Mouse (Mus musculus) lung, postnatal 0 days (tissue): ENCODE measurements around the gene Slc25a16. TPM values are rescaled to one million over a fixed set of nuclear protein-coding genes. Genes with fewer than 3 reads are reported as not detected.

Source experiments
- ATAC-seq: fragments of 200-750 bp; cut with Nextera tagmentation; 2 replicates; pipeline ENCODE4 v1.8.0; 2017; ENCODE audit warnings: moderate library complexity
- DNase-seq: peaks from one replicate; pipeline ENCODE4 v3.0.0-alpha.2; 2016; ENCODE audit warnings: low spot score
- H3K27ac ChIP-seq: fragments of 300-500 bp; sonication (generic); 2 replicates; pipeline ENCODE4 v1.5.1; 2014; ENCODE audit warnings: antibody characterized with exemption, mild to moderate bottlenecking, low read length, mixed read lengths
- H3K27me3 ChIP-seq: fragments of 300-500 bp; sonication (generic); replicated peaks from 2 replicates; pipeline ENCODE4 v1.6.1; 2014; ENCODE audit warnings: low read length, mixed read lengths; ENCODE audit not compliant: insufficient read depth
- H3K36me3 ChIP-seq: fragments of 300-500 bp; sonication (generic); 2 replicates; pipeline ENCODE4 v1.6.1; 2014; ENCODE audit warnings: low read length, mixed read lengths; ENCODE audit not compliant: insufficient read depth
- H3K4me1 ChIP-seq: fragments of 300-500 bp; sonication (generic); 2 replicates; pipeline ENCODE4 v1.6.1; 2014; ENCODE audit warnings: antibody characterized with exemption, low read depth, low read length, mixed read lengths; ENCODE audit not compliant: insufficient read depth
- H3K4me2 ChIP-seq: fragments of 300-500 bp; sonication (generic); replicated peaks from 2 replicates; pipeline ENCODE4 v1.6.1; 2014; ENCODE audit warnings: low read depth, mild to moderate bottlenecking, low read length, moderate library complexity, mixed read lengths
- H3K4me3 ChIP-seq: fragments of 300-500 bp; sonication (generic); 2 replicates; pipeline ENCODE4 v1.5.1; 2014; ENCODE audit warnings: low read depth, low read length
- H3K9ac ChIP-seq: fragments of 300-500 bp; sonication (generic); replicated peaks from 2 replicates; pipeline ENCODE4 v1.6.1; 2014; ENCODE audit warnings: low read depth, mild to moderate bottlenecking
- H3K9me3 ChIP-seq: fragments of 300-500 bp; sonication (generic); 2 replicates; pipeline ENCODE4 v1.6.1; 2016; ENCODE audit warnings: low read length, mixed read lengths
- CTCF ChIP-seq: IDR thresholded peaks from 2 replicates; pipeline ENCODE4 v1.5.1; 2016; ENCODE audit warnings: antibody characterized with exemption, mild to moderate bottlenecking
- EP300 ChIP-seq: IDR thresholded peaks from 2 replicates; pipeline ENCODE4 v1.6.1; 2016; ENCODE audit warnings: antibody characterized with exemption, mild to moderate bottlenecking, control low read depth
- WGBS: fragments of 180-500 bp; shearing (Covaris S2); extraction: QIAGEN DNeasy Blood & Tissue Kit; methylation state at CpG from one replicate; pipeline ENCODE4 v1.1.7; 2014; 5-methylcytosine and 5-hydroxymethylcytosine counted together
- polyA plus RNA-seq: library from polyadenylated mRNA; unstranded; fragments of >200 nt; fragmentation: Nextera tagmentation; extraction: Ambion mirVana; gene quantifications from 2 replicates; pipeline ENCODE4 v1.2.1, GENCODE M21; 2015

Gene Slc25a16
- polyA plus RNA-seq, 1 experiment from 2014 or later: 24.0 TPM

GRCm38 (mm10) chr10:62980039-62980954, 59.9 kb downstream of the Slc25a16 start, which contains the start of gene Rufy2:
Gene Rufy2 (plus strand): TSS chr10:62980223.
- no peak for TF ChIP-seq EP300
- peak; percentile 60 for TF ChIP-seq CTCF
- Histone ChIP-seq H3K4me2 (peak within 1 kb of the TSS; percentile 82), H3K36me3 (no peaks in the 10 kb centered on the region), H3K27ac (peak within 1 kb of the TSS; percentile 47; the same call in 1 of the 2 replicates), H3K4me1 (peaks cover 3% of the 10 kb centered on the region; the same call in 1 of the 2 replicates), H3K27me3 (no peaks in the 10 kb centered on the region), H3K9ac (peak within 1 kb of the TSS; percentile 63), H3K9me3 (no peaks in the 10 kb centered on the region), H3K4me3 (peak within 1 kb of the TSS; percentile 90)
- under 1% methylated on average over 46 of the region's 77 CpGs for WGBS
- ATAC-seq (peak; percentile 94), DNase-seq (peak; percentile 78)

- H3K36me3 ChIP-seq: no peaks in the 10 kb centered on the region
- H3K4me1 ChIP-seq: peaks cover 3% of the 10 kb centered on the region; the same call in 1 of the 2 replicates
- no peak overlapping the region for H3K27ac ChIP-seq
- DNase-seq (no peak), ATAC-seq (no peak)
- H3K9ac ChIP-seq: no peak overlapping the region
- H3K9me3 ChIP-seq: no peaks in the 10 kb centered on the region
- no peak overlapping the region for H3K4me2 ChIP-seq
- WGBS: 90% methylated on average over 11 of the region's 11 CpGs
- TF ChIP-seq CTCF: no peak
- TF ChIP-seq EP300: no peak
- H3K27me3 ChIP-seq: no peaks in the 10 kb centered on the region
- no peak overlapping the region for H3K4me3 ChIP-seq
These were observed 63.6 kb downstream of the Slc25a16 start for GRCm38 (mm10) chr10:62984072-62984471.

GRCm38 (mm10) chr10:62984495-62984894, 64.1 kb downstream of the Slc25a16 start:
- H3K4me3 ChIP-seq: no peak overlapping the region
- 68% methylated on average over 6 of the region's 6 CpGs for WGBS
- DNase-seq: no peak
- H3K4me2 ChIP-seq: no peak overlapping the region
- H3K4me1 ChIP-seq: peaks cover 3% of the 10 kb centered on the region; the same call in 1 of the 2 replicates
- no peaks in the 10 kb centered on the region for H3K9me3 ChIP-seq
- H3K9ac ChIP-seq: no peak overlapping the region
- ATAC-seq: no peak
- no peaks in the 10 kb centered on the region for H3K36me3 ChIP-seq
- H3K27ac ChIP-seq: no peak overlapping the region
- no peak for TF ChIP-seq CTCF
- no peak for TF ChIP-seq EP300
- no peaks in the 10 kb centered on the region for H3K27me3 ChIP-seq

- no peaks in the 10 kb centered on the region for H3K27me3 ChIP-seq
- H3K27ac ChIP-seq: no peak overlapping the region
- ATAC-seq (no peak), DNase-seq (peak; percentile 22)
- H3K4me2 ChIP-seq: no peak overlapping the region
- no peak overlapping the region for H3K9ac ChIP-seq
- no peak overlapping the region for H3K4me3 ChIP-seq
- H3K4me1 ChIP-seq: no peaks in the 10 kb centered on the region
- 32% methylated on average over 3 of the region's 3 CpGs for WGBS
- no peaks in the 10 kb centered on the region for H3K9me3 ChIP-seq
- TF ChIP-seq CTCF (peak; percentile 70), EP300 (no peak)
- H3K36me3 ChIP-seq: peaks cover 9% of the 10 kb centered on the region; the same call in 1 of the 2 replicates
These were observed 66.9 kb downstream of the Slc25a16 start for GRCm38 (mm10) chr10:62987341-62987740.

GRCm38 (mm10) chr10:62990636-62991035, 70.2 kb downstream of the Slc25a16 start:
- H3K4me3 ChIP-seq: no peak overlapping the region
- H3K27ac ChIP-seq: no peak overlapping the region
- WGBS: 94% methylated on average over 15 of the region's 15 CpGs
- no peak for ATAC-seq
- no peak overlapping the region for H3K9ac ChIP-seq
- H3K36me3 ChIP-seq: peaks cover 9% of the 10 kb centered on the region; the same call in 1 of the 2 replicates
- no peaks in the 10 kb centered on the region for H3K4me1 ChIP-seq
- H3K9me3 ChIP-seq: no peaks in the 10 kb centered on the region
- TF ChIP-seq EP300: no peak
- TF ChIP-seq CTCF: no peak
- no peaks in the 10 kb centered on the region for H3K27me3 ChIP-seq
- no peak for DNase-seq
- no peak overlapping the region for H3K4me2 ChIP-seq

GRCm38 (mm10) chr10:62993991-62994390, 73.6 kb downstream of the Slc25a16 start:
- H3K4me3 ChIP-seq: no peak overlapping the region
- H3K27ac ChIP-seq: no peak overlapping the region
- no peak for DNase-seq
- ATAC-seq: no peak
- no peak overlapping the region for H3K4me2 ChIP-seq
- no peaks in the 10 kb centered on the region for H3K9me3 ChIP-seq
- no peaks in the 10 kb centered on the region for H3K4me1 ChIP-seq
- H3K27me3 ChIP-seq: no peaks in the 10 kb centered on the region
- peaks cover 16% of the 10 kb centered on the region; the same call in 1 of the 2 replicates for H3K36me3 ChIP-seq
- WGBS: 81% methylated on average over 5 of the region's 9 CpGs
- no peak overlapping the region for H3K9ac ChIP-seq
- no peak for TF ChIP-seq EP300
- no peak for TF ChIP-seq CTCF

Other genes with a start within 250 kb of the Slc25a16 start
- gene Stox1, start 194.5 kb upstream of the Slc25a16 start, polyA plus RNA-seq: 4.7 and 5.5 TPM in 2 replicates
- 52.7 and 53.9 TPM in 2 replicates for gene Ccar1, start 128.3 kb upstream of the Slc25a16 start, polyA plus RNA-seq
- 5.2 and 7.0 TPM in 2 replicates for gene Tet1, start 11.6 kb upstream of the Slc25a16 start, polyA plus RNA-seq
- 3.2 and 3.5 TPM in 2 replicates for gene Dna2, start 26.4 kb downstream of the Slc25a16 start, polyA plus RNA-seq
- gene Rufy2, start 59.6 kb downstream of the Slc25a16 start, polyA plus RNA-seq: 13.9 and 14.5 TPM in 2 replicates
- 38.8 and 44.6 TPM in 2 replicates for gene Hnrnph3, start 103.6 kb downstream of the Slc25a16 start, polyA plus RNA-seq
- 16.2 and 18.4 TPM in 2 replicates for gene Pbld2, start 103.7 kb downstream of the Slc25a16 start, polyA plus RNA-seq
- 0.70 and 0.95 TPM in 2 replicates for gene Pbld1, start 139.5 kb downstream of the Slc25a16 start, polyA plus RNA-seq
- not detected in 2 replicates for gene Atoh7, start 179.0 kb downstream of the Slc25a16 start, polyA plus RNA-seq